Mouse (Mus musculus): ENCODE measurements around the gene Arhgap15.
A peak's percentile ranks its signal among the peaks of the same experiment; 100 is the strongest.

Gene Arhgap15

GRCm38 (mm10) chr2:44384541-44384940, 635.9 kb downstream of the Arhgap15 start:
- DNase-seq, result no peak

GRCm38 (mm10) chr2:44389556-44389955, 640.9 kb downstream of the Arhgap15 start:
- no peak for DNase-seq

- DNase-seq, result no peak
These were observed 645.2 kb downstream of the Arhgap15 start for GRCm38 (mm10) chr2:44393789-44394188.

GRCm38 (mm10) chr2:44394956-44395501, 646.4 kb downstream of the Arhgap15 start:
- DNase-seq, result no peak

GRCm38 (mm10) chr2:44395577-44395976, 647.0 kb downstream of the Arhgap15 start:
- no peak for DNase-seq

- no peak for DNase-seq
These were observed 648.6 kb downstream of the Arhgap15 start for GRCm38 (mm10) chr2:44397209-44397608.

- no peak for DNase-seq
These were observed 649.2 kb downstream of the Arhgap15 start for GRCm38 (mm10) chr2:44397735-44398337.

- DNase-seq, result peak; percentile 52
These were observed 650.7 kb downstream of the Arhgap15 start for GRCm38 (mm10) chr2:44399191-44399926.

- no peak for DNase-seq
These were observed 653.2 kb downstream of the Arhgap15 start for GRCm38 (mm10) chr2:44401704-44402422.

- DNase-seq, result no peak
These were observed 663.0 kb downstream of the Arhgap15 start for GRCm38 (mm10) chr2:44411660-44412059.

GRCm38 (mm10) chr2:44416331-44416730, 667.7 kb downstream of the Arhgap15 start:
- DNase-seq, result no peak

GRCm38 (mm10) chr2:44419547-44420225, 671.1 kb downstream of the Arhgap15 start:
- DNase-seq, result no peak

- DNase-seq, result no peak
These were observed 681.9 kb downstream of the Arhgap15 start for GRCm38 (mm10) chr2:44430521-44430920.

GRCm38 (mm10) chr2:44436652-44437051, 688.0 kb downstream of the Arhgap15 start:
- DNase-seq, result no peak

GRCm38 (mm10) chr2:44437496-44438057, 689.0 kb downstream of the Arhgap15 start:
- DNase-seq, result no peak

GRCm38 (mm10) chr2:44438070-44438469, 689.4 kb downstream of the Arhgap15 start:
- no peak for DNase-seq

GRCm38 (mm10) chr2:44444938-44445337, 696.3 kb downstream of the Arhgap15 start:
- no peak for DNase-seq
